Mouse (Mus musculus) 3134 (cell line): ENCODE measurements at regions not wholly inside any gene's neighbourhood (a gene's known extent, or its start where the extent isn't known, plus 50 kb on each side); places are given as distances from the start of the nearest gene placed in this dataset.

Experiments used
- DNase-seq: peaks from one replicate; pipeline ENCODE4 v3.0.0-alpha.2; 2011; ENCODE audit warnings: low spot score; ENCODE audit not compliant: insufficient read length; ENCODE audit errors: extremely low read depth

GRCm38 (mm10) chr7:136402688-136403597 lies 491.5 kb upstream of the Mgmt start:
- no peak for DNase-seq

DNA sequence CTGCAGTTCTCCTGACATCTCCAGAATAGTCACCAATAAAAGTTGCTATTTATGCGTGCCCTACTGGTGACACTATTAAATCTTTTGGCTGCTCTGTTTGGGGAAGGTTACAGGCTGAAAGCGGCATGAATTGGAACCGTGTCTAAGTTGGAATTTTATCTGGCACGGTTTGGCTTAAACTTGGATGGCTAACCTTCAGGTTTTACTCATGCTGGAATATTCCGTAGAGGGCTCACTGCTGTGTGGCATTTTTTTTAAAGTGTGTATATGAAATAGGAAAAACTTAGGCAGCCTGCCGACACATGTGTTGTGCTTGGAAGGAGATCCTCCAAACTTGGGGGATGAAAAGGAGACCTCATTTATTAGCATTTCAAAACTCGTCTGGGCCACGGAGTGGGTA lies 489.0 kb upstream of the Mgmt start:
- no peak for DNase-seq

DNA sequence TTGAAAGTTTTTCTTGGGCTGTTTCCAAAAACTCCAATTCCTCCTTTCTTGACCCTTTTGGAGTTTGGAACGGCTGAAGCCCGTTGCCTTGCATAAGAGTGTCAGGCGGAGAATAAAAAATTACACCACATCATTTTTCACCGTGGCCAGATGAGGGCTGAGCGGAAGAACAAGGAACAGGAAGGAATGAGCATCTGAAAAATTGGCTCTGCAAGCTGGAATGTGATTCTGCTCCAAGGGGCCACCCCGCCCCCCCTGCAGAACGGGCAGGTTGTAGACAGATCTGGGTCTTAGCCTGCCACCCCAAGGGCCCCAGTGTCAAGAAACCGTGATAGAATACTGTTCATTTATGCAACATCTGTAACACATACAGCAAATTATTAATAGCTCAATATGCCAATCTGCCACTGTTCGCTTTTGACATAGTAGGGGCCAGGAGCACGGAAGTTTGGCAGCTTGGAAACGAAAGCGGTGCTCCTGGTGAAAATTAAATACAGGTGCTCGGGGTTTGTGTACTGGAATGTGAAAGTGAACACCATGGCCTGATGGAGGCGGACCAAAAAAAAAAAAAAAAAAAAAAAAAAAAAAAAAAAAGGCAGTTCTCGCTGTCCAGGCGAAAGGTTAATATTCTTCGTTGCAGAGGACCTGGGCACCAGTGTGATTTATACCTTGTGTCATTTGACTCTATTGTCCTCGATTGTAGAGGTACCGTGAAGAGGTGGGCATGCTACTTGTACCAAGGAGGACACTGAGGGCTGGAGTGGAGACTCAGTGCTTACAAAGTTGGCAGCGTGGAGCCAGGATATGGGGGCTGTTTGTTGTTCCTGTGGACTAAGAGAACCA lies 487.9 kb upstream of the Mgmt start:
- DNase-seq = no peak

- no peak for DNase-seq
Observed at GRCm38 (mm10) chr7:136414808-136415207, 479.6 kb upstream of the Mgmt start.

GRCm38 (mm10) chr7:136417327-136417726 lies 477.1 kb upstream of the Mgmt start:
- no peak for DNase-seq

DNA sequence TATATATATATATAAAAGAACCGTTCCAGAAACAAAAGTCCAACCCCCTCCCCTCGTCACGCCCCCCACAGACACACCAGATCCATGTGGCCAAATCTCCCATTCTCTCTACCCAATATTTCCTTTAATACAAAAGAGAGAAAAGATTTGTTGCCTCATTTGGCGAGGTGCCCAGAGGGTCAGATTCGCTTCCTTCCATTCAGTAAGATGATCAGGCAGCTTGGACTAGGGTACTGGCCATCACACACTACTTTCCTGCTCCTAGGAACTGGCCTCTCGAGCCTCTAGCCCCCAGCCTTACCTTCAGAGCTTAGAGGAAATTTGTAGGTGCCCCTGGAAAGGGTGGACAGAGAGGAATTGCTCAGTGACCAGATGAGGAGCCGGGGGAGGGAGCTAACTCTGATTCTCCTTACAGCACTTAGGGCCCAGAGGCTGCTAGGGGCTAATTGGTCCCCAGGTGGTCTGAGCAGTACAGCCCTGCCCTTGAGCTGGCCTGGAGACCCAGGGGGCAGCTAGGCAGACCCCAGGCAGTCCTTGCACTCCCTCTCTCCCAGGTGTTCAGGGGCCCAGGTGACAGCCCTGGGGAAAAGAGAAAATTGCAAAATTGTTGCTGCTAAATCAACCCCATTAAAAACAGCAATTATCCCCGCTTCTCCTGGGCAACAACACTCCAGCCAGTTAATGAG lies 470.4 kb upstream of the Mgmt start:
- no peak for DNase-seq

GRCm38 (mm10) chr7:136427164-136427563 lies 467.2 kb upstream of the Mgmt start:
- DNase-seq = no peak

DNA sequence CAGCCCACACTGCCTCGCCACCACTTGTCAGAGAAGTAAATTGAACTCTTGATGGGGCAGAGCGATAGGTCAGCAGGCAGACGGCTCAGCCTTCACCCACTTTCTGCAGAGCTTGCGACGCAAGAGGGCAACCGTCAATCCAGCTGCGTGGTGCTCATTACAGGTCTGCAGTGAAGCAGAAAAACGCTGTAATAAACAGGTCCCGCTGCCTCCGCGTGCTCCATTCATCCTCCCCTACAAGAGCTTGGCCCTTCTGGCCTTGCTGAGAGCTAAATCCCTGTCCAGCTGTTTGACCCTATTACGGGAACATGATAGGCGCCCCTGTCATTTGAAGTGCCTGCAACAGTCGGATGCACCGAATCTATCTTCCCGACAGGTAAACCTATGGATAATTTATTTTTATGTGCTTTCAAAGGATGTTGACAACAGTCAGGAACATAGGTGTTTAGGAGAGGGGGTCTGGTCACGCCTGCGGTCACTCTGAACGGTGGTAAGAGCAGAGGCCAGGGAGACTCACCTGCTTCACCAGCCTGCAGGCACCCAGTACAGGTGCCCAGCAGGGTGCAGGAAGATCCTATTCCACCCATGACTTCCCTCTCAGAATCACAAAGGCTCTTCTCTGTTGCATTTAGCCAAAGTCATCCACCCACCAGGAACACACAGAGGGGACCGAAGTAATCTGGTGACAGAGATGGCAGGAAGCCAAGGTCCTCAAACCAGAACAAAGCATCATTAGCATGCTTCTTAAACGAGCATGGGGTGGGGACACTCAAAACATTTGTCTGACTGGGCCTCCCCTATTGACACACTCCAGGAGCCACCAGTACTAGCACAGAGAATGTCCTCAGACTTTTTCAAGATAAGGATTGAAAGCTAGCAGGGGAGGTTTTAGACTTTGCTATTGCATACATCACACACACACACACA lies 464.1 kb upstream of the Mgmt start:
- no peak for DNase-seq

GRCm38 (mm10) chr7:136433699-136434098 lies 460.7 kb upstream of the Mgmt start:
- DNase-seq = no peak

GRCm38 (mm10) chr7:136434510-136434909 lies 459.9 kb upstream of the Mgmt start:
- DNase-seq = no peak

DNA sequence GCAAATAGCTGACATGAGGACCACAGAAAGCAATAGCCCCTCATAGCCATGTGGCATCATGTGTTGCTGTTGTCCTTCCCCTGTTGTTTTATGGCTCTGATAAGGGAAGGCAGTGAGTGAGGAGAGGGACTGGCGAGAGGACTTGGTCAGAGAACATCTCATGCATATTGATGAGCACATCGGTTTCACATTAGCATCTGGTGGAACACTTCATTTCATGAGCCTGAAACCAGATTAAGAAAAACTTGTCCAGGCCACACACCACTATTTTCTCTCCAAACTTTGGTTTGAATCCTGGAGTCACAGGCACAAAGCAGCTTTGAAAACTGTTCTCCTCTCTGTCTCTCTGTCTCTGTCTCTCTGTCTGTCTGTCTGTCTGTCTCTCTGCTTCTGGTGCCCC lies 451.0 kb upstream of the Mgmt start:
- DNase-seq = no peak

GRCm38 (mm10) chr7:136445091-136445490 lies 449.3 kb upstream of the Mgmt start:
- DNase-seq = no peak

GRCm38 (mm10) chr7:136449286-136449685 lies 445.1 kb upstream of the Mgmt start:
- DNase-seq = no peak

DNA sequence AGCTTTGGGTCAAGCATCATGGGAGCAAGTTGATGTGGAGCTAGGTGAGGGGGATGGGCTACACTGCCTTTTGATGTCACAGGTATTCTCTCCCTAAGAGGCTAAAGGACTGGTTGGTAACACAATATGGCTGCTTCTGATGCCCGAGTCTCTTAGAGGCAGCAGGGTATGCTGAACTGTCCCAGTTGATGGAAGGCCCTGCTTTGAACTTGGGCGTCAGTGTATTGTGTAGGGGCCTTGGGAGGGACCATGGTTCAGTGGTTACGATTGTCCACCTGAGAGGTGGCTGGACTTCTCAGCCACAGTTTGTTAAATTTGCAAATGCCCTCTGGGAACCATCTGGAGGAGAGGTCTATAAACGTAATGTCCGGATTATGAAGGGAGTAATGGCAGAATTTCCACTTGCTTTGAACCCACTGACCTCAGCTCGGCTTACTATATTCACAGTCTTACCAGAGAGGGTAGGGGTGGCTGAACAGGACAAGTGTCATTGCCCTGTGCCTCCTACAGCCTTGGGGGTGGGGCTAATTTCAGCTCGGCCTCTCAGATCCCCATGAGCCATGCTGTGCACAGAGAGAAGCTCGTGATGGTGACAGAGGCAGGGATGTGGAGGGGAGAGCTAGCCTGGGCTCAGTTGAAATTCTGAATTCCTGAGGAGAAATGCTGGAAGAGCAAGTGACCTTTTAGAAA lies 442.6 kb upstream of the Mgmt start:
- DNase-seq = no peak

GRCm38 (mm10) chr7:136452561-136452960 lies 441.9 kb upstream of the Mgmt start:
- DNase-seq = no peak

- DNase-seq = no peak
Observed at GRCm38 (mm10) chr7:136457171-136457570, 437.2 kb upstream of the Mgmt start.

GRCm38 (mm10) chr7:136457867-136458448 lies 436.5 kb upstream of the Mgmt start:
- DNase-seq = no peak

DNA sequence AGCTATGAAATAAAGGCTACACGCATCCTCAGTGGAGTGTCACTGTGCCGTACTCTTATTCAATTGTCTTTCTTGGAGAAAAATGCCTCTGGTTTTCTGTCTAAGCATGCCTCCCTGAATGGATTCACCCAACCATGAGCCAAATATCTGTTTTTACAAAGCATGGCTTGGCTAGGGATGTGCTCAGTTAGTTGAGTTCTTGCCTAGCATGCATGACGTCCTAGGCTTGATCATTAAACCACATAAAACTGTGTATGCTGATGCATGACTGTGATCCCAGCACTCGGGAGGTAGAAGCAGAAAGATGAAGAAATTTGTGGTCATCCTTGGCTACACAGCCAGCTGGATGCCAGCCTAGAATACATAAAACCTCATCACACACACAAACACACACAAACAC lies 417.3 kb upstream of the Mgmt start:
- DNase-seq = no peak

GRCm38 (mm10) chr7:136480641-136481202 lies 413.7 kb upstream of the Mgmt start:
- DNase-seq = no peak
